Mouse (Mus musculus): ENCODE measurements around the gene Osbpl9.

DNA sequence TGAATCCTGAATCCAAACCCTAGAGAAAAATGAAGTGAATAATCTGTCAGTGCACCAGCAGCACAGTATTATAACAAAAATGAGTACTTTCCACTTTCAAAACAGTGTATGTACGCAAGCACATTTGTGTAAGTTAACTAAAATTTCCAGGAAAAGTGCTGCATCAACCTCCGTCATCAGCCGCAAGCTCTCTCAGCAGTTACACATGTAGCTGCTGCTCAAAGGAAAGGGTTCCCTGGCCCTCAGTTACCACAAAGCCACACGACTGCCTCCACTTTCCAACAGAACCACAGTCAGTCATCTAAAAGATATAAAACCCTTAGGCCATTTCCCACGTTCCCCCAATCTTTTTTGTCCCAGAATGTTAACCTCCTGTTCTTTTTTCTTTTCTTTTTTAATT is 99.5 kb downstream of the Osbpl9 start:
- TF ChIP-seq CTCF (IDR thresholded peaks at IDR 0.05) = no peak
- no peak for TF ChIP-seq POLR2A (IDR thresholded peaks at IDR 0.05; ENCODE audit: insufficient read depth, low read depth, low read length)
